Mouse (Mus musculus): ENCODE results near the gene Parvb.

Parvb gene

DNA sequence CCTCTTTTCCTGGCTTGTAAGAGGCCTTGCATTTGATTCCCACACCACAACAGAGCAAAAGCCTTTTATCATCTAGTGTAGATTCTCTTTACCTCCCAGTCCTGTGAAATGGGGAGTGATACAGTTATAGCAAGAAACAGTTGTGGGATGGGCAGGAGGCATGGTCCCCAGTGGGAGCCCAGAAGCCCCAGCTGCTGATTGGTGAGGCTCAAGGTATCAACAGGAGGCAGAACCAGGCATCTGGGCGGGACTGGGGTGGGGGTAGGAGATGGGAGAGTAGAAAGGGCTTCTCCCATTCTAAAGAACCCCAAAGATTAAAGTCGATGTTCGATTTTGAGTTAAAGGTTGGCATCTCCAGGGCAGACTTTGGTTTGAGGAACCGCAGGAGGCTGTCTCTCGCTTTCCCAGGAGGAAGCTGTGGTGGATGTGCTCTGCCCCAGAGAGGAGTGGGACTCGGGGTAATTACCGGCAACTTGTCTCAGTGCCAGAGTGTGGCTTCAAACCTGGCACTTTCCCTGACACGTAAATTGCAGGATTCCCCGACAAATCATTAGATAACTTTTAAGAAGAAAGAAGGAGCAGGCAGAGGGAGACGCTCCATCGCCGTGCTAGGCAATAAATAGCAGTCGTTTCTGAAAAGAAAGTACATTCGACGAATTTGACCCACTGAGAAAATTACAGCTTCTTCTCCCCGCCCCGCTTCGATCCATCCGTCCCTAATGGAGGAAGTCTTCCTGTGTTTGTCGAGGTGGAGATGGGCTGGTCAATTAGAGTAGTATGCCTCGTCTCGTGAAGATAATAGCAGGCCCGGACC lies 13.7 kb upstream of the Parvb start:
- no peak for DNase-seq (ENCODE audit: low spot score)

DNA sequence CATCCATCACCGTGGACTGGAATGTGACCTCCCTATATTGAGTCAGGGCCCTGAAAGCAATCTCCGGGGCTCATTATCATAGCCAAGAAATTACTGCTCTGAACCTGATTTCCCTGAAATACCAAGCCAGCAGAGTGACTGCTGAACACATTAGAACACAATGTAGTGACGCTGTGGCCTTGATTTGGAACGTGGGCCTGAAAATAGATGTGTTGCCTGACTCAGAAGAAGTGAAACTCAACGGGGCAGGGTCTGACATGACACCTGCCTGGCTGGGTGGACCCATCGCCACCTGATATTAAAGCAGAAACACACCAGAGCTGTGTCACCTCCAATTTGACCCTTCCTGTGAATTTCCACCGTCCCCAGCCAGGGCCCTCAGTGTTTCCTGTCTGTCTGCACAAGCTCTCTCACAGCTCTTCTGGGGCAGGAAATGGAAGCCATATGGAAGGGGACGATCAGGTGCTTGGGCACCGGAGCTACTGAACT lies 13.0 kb upstream of the Parvb start:
- DNase-seq (ENCODE audit: low spot score) = no peak

DNA sequence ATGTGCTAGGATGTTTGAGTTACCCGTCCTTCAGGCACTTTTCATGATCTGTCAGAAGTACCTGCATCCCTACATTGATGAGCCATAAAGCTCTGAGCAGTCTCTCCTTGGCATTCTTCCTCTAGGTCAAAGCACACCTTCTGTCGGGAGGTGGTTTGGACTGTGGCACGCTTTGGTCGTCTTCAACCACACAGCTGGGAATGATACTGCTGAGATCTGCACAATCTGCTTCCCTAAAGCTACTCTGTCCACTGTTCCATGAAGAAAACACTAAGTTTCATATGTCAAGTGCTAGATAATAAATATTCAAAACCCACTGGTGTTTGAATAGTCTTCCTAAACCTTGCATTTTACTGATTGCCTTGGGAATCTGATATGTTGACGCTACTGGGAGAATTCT lies 10.3 kb upstream of the Parvb start:
- DNase-seq (ENCODE audit: low spot score) = no peak

DNA sequence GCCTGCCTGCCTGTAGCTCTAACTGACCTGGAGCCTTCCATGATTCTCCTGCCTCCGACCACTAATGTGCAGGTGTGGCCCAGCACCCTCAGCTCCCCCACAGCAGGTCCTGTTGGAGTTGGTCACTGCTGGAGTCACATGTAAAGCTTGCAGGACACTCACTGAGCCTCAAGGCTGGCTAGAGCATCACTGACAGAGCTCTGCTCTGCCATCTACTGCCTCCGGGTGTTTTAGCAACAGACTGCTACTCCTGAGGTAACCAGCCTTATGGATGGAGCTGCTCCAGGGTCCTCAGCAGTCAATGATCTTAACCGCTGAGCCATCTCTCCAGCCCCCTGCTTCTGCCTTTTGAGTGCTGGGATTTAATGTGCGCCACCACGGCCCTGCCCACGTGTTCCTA lies 8.4 kb upstream of the Parvb start:
- no peak for DNase-seq (ENCODE audit: low spot score)

DNA sequence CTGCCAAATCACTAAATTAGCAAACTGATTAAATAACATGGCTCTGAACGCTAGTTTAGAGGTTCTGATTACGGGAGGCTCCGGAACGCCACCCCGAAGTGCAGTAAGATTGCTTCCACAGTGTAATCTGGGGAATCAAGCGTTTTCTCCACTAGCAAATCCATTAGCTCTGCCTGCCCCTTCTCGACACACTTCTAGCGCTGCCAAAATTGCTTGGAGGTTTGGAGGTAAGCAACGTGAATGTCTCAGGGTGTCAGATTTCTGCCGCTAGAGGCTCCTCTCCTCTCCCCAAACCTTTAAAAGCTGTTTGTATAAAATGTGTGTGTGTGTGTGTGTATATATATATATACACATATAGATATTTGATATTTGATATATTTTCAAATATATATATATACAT lies 7.1 kb upstream of the Parvb start:
- DNase-seq (ENCODE audit: low spot score) = no peak

DNA sequence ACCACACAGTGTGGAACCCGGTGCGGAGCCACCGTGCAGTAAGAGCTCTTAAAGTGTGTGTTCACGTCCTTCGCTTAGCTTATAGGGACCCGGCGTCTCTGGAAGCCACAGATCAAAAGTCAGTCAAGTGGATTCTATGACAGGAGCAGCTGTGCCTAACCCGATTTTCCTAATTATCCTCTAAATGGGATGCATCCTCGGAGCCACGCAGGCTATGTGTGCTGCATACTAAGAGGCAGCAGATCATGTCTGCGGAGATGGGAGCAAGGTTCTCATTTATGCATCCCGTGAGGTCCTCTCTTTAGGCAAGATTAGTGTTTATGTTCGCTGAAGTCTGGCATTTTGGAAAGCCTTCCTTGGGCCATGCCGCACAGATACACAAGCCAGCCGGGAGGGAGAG lies 4.9 kb upstream of the Parvb start:
- DNase-seq (ENCODE audit: low spot score) = no peak

DNA sequence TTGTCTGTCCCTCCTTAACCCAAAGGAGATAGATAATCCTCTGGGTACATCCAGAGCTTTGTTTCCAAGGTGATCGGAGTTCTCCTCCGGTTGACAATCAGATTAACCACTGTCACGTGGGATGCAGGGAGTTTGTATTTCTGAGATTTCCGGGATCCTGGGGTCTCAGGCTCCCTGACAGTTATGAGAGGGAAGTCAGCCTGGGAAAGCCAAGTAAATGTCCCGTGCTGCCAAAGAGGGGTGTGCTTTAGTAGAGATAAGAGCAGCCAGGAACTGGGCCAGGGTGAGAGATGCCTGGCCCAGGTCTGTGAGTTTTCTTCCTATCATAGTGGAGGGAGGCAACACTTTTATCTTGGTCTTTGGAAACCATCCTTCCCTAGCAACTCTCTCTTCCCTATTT lies 1.2 kb upstream of the Parvb start:
- DNase-seq (ENCODE audit: low spot score) = no peak

DNA sequence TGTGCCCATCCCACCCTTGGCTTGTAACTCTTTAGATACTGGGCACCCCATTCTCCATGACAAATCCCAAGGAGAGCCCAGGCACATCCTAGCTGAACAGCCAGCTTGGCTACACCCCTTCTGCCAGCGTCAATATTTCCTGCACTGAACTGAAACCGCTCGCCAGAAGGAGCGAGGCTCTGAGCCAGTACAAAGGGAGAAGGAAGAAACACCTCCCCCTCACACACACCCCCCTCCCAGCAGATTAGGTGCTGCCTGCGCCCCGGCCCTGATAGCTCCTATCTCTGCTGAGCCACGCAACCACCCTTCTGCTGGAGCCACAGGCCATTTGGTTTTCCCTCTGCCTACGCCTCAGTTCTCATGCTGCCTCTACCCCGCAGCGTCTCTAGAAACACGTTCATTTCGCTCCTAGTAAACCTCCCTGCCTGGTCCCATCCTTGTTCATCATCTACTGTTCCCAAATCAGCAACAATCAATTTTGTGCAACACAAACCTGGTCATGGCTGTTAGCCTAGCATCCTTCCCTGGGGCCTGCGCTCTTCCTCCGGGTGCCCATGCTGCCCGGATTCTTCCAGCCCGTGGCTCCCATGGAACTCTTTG lies 630 bp upstream of the Parvb start:
- peak; percentile 74 for DNase-seq (ENCODE audit: low spot score)

DNA sequence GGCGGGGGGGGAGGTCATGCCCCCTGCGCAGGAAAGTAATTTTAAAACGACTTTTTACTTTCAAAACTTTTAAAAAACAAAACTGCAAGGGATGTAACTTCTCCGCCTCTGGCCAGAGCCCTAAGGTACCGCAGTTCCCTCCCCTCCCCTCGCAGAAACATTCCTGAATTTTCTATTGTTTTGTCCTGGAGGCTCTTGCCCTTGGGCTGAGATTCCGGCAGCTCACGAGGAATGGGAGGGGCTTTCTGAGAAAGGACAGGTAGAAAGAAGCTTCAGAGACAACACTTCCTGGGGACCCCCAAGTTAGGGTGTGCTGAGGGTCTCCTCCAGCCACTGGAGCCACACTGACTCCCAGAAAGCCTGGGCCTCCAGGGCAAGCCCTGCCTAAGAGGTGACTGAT lies 766 bp downstream of the Parvb start:
- DNase-seq (ENCODE audit: low spot score) = no peak

DNA sequence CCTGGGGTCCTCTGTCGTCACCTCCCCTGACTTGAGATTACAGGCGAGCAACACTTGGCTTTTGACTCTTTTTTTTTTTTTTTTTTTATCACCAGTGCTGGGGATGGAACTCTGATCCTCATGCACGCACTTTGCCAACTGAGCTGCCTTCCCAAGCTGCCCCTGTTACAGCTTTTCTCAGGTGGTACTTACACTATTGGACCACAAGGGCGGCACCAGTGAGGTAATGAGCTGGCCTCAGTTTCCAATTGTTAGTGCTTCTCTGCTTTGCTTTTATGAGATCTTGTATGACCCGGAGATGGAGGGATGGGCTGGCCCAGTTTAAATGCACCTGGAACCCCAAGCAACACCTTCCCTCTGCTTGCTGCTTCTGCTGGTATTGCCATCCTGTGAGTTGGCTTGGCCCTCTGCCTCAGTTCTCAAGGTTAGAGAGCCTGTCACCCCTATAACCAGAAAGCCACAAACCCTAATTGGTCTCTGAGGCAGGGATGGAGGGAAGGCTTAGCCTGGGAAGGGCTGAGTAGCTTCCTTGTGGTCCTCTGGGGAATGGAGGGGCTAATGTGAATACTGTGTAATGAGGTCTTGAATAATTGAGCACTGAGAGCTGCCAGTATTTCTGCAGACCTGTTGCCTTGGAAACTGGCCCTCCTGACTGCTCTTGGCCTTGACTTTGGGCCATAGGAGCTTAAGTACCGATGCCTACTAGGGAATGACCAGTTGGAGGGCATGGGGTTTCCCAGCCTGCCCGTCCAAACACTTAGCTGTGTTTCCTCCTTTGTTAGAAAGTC lies 3.1 kb downstream of the Parvb start:
- DNase-seq (ENCODE audit: low spot score) = no peak

DNA sequence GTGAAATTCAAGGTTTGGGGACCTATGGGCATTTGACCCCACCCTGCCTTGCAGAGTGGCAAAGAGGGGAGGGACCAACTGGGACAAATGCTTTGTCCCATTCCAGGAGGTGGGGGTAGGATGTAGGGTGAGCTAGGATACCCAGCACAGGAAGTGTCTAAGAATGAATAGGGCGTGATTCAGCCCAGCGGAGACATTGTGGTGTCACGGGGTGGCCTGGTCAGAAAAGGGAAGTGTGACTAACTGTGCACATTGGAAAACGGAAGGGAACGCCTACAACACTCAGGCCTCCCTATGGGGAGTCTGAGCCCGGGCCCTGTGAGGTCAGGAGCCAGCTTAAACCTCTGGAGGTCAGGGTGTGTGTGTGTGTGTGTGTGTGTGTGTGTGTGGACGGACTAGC lies 3.8 kb downstream of the Parvb start:
- peak; percentile 65 for DNase-seq (ENCODE audit: low spot score)

DNA sequence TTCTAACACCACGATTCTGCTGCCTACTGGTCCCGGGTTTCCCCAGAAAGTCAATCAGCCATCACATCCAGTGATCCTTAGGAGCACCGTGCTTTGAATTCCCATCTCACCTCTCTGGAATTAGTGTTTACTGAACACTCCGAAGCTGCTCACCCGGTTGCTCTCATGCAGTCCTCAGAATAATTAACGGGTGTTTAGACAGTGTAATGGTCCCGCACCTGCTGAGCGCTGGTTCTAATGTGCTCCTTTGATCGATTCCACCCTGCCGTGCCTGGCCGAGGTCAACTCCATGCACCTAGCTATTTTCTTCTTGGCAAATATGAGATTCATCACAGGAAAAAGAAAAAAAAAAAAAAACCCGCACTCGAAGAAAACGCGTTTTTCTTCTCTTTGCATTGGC lies 6.7 kb downstream of the Parvb start:
- no peak for DNase-seq (ENCODE audit: low spot score)

DNA sequence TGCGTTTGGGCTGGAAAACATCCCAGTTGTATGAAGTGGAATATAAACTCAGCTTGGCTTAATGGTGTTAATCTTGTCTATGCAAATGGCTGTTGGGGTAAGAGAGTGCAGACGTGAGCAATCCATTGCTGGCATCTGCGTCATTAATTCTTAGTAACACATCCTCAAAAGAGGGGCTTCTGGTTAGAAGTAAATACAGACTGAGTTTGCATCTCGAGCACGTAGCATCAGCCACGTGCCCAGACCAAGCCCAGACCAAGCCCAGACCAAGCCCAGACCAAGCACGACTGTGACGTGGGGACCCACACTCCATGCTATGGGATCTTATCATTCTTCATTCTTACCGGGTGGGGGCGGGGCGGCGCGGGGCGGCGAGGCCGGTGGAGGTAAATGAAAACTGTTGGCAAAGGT lies 7.2 kb downstream of the Parvb start:
- DNase-seq (ENCODE audit: low spot score) = no peak

DNA sequence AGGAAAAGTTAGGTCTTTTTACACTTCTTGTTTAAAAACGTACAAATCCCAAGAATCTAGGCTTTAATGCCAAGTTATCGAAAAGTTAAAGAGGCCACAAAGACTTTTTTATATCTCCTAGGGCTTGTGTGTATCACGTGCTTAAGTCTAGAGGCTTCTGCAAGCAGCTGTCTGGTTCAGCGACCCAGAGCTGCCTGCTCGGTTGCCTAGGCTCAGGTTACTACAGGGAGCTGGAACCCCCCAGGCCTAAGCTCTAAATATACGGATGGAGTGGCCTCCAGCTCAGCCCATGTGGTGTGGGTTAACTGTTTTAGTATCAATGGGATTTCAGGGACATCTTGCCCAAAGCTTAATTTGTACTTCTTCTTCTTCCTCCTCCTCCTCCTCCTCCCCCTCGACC lies 9.7 kb downstream of the Parvb start:
- no peak for DNase-seq (ENCODE audit: low spot score)

DNA sequence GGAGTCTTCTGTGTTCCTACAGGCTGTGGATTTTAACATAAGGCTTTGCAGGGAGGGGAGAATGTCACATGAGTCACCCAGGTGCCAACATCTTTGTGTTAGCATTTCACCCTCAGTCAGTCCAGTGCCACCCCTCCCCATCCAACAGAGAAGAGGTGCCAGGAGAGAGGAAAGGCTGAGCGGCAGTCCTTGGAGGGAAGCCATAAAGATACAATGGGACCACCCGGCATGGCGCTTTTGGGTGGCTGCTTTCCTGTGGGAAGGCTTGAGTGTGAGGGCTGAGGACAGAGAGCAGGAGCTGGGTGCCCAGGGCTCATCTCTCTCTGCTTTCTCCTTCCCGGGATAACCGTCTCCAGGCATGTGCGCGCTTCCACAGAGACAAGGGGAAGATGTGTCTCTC lies 13.3 kb downstream of the Parvb start:
- no peak for DNase-seq (ENCODE audit: low spot score)

DNA sequence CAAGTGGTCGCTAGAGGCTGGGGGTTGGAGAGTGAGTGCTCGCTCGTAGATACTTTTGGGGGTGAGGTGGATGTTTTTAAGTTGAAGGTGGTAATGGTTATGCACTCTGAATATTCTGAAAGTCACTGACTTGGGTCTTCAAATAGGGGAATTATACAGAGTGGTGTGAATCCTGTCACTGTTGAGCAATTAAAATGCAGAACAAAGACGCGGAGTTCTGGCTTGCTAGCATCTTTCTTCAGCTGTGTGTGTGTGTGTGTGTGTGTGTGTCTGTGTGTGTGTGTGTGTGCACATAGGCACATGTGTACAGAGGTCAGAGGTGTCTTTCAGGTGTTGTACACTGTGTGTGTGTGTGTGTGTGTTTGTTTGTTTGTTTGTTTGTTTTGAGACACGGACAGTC lies 14.4 kb downstream of the Parvb start:
- no peak for DNase-seq (ENCODE audit: low spot score)

DNA sequence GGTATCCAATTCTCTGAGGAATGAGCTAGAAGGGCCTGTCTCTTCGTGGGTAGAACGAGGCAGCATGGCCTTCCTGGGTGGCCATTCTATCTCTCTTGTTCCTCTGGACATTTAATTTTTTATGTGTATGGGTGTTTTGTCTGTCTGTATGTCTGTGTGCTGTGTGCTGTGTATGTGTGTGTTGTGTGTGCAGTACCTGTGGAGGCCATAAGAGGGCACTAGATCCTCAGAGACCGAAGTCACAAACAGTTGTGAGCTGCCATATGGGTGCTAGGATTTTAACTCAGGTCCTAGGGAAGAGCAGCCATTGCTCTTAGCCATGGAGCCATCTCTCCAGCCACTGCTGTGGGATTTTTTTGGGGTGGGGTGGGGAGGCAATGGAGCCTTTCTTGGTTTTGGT lies 15.5 kb downstream of the Parvb start:
- no peak for DNase-seq (ENCODE audit: low spot score)

DNA sequence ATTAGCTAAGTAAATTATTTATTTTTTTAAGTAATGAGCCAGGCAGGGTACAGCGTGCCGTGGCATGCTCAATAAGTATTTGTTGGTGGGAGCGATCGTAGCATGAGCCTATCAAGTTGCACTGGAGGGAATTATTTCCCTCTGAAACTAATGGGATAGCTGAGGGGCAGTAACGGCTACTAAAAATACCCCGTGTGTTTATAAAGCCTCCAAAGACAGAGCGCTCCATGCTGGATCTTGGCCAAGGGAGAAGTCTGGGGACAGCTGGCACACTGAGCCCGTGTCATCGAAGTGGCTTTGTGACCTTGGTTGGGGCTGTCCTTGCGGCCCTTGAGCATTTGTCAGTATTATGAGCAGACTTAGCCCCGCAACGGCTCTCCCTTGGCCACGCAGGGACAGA lies 19.4 kb downstream of the Parvb start:
- DNase-seq (ENCODE audit: low spot score) = no peak

DNA sequence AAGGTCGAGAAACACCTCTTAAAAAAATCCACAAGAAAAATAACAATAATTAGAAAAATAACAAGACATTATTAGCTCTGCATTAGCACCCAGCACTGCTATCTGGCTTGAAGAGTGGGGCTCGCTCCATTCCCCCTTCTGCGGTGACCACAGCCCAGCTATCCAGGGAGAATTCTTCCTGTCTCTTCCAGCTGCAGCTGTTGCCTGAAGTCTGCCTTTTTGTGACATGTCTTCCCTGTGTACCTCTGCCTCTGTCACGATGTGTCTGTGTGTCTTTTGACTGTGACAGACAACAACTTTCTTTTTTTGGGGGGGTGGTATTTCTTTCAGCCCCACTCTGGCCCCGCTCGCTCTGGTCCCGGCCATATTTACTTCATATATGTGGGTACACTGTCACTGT lies 20.8 kb downstream of the Parvb start:
- DNase-seq (ENCODE audit: low spot score) = no peak

DNA sequence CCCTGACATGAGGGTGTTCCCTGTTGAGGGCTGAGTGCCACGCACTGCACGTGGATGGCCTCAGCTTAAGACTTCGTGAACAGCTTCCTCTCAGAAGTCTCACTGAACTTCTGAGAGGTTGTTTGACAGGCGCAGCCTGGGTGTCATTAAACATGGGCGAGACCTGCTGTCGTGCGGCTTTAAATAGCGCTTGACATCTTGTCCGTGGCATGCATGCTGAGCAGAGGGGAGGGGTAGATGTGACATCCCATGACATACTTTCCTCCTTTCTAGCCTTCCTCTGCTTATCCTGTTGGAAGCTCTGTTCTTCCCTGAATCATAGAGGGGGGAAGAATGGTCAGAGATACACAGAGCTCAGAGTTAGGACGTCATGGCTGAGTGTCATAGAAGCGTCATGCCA lies 21.9 kb downstream of the Parvb start:
- DNase-seq (ENCODE audit: low spot score) = peak; percentile 50

DNA sequence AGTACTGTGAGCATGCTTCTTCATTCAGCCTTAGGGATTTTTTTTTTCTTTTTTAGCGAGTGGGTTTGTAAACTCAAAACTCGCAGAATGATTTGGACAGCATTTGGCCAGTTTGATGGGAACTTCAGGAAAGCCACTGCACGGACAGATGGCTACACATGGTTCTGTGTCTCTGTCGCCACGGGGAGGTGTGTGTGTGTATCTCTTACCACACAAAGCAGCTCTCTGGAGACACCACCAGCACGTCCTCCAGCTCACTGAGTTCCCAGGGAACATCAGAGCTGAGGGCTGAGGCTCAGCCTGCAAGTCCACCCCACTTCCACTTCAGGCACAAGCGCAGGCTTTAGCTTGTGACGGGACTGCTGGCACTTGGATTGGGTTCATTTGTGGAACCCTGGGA lies 22.5 kb downstream of the Parvb start:
- DNase-seq (ENCODE audit: low spot score) = no peak

DNA sequence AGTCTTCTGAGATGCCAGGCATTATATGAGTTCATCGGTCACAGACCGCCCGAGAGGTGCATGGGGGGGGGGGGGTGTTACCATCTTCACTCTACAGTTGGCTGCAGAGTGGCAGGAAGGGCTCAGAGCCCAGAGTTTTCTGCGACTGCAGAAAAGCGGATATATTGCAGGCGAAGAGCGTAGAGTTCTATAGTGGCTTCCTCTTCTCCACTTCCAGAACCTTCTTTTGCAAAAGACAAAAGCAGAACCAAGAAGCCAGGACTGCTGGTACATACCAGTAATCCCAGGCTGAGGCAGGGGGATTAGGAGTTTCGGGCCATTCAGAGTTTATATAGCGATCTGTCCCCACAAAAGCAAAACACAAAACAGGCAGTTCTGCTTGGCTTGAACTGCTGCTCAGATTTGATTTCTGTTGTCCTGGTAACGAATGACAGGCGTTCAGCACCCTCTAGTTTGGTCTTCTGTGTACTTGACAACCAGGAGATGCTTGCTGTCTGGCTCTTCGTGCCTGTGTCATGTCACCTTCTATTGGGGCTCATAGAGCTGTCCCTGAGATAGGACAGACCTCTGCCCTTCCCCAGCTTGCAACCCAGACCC lies 24.5 kb downstream of the Parvb start:
- peak; percentile 38 for DNase-seq (ENCODE audit: low spot score)

DNA sequence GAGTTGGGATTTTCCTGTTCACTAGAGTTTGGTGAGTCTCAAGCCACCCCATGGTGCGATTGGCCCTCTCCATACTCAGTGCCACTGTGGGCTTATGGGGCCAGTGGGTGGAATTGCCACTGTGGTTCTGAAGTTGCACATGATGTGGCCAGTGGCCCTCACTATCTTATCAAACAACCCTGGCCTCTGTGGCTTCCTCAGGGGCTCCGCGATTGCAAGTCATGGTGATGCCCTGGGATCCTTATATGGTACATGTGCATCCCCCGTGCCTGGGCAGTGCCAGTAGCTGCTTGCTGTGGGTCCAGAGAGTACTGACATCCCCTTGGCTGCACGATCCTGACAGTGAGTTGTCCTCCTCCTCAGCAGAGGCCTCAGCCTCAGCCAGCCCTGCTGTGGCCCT lies 25.0 kb downstream of the Parvb start:
- no peak for DNase-seq (ENCODE audit: low spot score)

Data from layer of hippocampus, adult 11-12 months (tissue).